Mouse (Mus musculus): ENCODE results near the gene Slc31a2.

Gene Slc31a2

GRCm38 (mm10) chr4:62322684-62323083 lies 60.3 kb downstream of the Slc31a2 start:
- no peak for DNase-seq

GRCm38 (mm10) chr4:62326111-62326510 lies 63.7 kb downstream of the Slc31a2 start:
- no peak for DNase-seq

DNA sequence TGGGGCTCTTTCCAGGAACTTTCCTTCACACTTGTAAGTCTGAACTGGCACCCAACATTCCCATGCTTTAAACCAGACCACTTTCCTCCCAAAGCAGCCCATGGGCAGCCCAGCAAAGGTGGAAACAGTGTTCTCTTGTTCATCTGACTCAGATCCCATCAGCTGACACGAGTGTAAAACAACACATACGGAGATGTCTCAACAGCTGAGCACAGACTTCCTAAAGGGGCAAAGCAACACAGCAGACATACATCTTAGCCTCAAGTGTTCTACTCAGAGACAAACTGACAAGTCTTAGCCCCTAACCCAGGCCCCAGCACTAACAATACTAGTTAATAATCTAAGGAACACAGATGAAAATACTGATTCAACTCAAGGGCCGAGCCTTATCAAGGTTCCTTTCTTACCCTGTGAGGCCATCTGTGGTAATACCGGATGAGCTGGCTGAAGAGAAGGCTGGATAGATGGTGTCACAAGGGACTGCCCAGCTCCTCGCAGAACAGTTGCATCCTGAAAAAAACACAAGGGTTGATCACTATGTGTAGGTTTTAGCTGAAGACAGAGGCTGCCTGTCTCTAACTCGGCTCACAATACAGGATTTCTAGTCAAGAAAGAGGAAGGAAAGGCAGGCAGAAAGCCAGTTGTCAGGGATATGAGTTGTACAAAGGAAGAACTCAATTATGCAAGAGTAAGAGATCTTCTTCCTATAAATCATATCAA lies 66.7 kb downstream of the Slc31a2 start:
- no peak for DNase-seq

- DNase-seq: no peak
Measured at GRCm38 (mm10) chr4:62331977-62332376, 69.6 kb downstream of the Slc31a2 start.

- no peak for DNase-seq
Measured at GRCm38 (mm10) chr4:62338536-62338935, 76.2 kb downstream of the Slc31a2 start.

DNA sequence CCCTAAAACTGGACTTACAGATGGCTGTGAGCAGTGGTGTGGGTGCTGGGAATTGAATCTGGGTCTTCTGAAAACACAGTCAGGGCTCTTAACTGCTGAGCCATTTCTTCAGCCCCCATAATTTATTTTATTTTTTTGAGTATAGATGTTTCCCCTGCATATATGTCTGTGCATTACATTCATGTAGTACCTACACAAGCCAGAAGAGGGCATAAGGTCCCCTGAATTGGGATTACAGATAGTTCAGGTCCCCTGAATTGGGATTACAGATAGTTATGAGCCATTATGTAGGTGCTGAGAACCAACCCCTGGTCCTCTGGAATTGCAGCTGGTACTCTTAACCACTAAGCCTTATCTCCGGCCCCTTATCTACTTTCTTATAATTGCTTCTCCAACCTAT lies 81.6 kb downstream of the Slc31a2 start:
- DNase-seq: no peak

DNA sequence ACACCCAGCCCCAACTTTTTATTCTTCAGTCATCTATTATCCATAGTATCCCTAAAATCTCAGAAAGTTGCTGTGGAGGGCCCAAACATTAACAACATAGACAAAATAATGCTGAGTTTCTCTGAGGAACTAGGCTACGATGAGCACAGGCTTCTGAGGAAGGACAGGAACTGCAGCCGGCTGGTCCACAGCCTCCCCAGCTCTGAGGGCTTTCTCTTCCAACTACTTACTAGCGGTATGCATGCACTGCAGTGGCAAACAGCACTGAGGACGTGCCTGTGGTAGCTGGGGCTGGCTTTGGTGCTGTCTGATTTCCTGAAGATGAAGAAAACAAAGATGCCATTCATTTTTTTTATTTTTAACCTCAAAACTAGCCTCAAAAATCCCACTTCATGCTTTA lies 83.5 kb downstream of the Slc31a2 start:
- no peak for DNase-seq

DNA sequence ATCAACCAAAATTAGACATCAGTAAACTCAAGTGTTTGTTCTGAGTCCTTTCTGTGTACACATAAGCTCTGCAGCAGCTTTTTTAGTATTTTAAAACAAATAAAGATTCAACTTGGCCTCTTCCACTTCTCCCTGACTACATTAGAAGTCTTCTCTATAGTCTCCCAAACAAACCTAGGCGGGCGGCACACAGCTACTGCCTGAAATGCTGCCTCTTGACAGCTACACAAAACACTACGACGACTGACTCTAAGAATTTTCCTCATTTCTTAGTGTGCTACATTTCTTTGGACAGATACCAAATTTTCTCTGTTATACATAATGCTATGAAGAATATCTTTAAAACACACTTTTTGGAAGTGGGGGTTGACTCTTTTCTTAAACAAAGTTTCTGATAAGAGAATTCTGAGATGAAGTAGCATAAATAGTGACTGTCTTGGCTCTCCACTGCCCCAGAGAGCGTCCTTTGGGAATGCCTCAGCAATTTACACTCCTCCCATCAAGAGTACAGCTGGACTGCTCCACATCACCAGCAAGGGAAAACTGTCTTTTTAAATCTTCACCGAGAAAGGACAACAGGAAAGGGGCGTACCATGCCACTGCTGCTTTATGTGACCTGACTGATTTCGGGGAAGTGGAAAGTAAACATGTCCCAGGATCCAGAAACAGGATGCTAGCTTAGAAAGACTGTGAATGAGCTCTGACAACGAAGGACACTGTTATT lies 85.4 kb downstream of the Slc31a2 start:
- no peak for DNase-seq

All from cerebellum, adult 11-12 months (tissue).